Mouse (Mus musculus) midbrain, embryonic 15.5 days (tissue): ENCODE results near the gene Abhd15. TPM values are rescaled to one million over a fixed set of nuclear protein-coding genes. Genes with fewer than 3 reads are reported as not detected.
"Not testable (repeated sequence)": the region's sequence is repeated elsewhere in the genome, so short reads cannot be mapped to it uniquely, and the experiment has no call there.

ENCODE experiments used
- ATAC-seq: fragments of 200-750 bp; cut with Nextera tagmentation; replicated peaks from 2 replicates; pipeline ENCODE4 v1.8.0; 2017; ENCODE audit warnings: moderate TSS enrichment
- H3K27ac ChIP-seq: fragments of 300-500 bp; sonication (generic); 2 replicates; pipeline ENCODE4 v1.5.1; 2015; ENCODE audit warnings: mild to moderate bottlenecking, inconsistent platforms
- H3K27me3 ChIP-seq: fragments of 300-500 bp; sonication (generic); replicated peaks from 2 replicates; pipeline ENCODE4 v1.6.1; 2015; ENCODE audit warnings: inconsistent platforms
- H3K36me3 ChIP-seq: fragments of 300-500 bp; sonication (generic); replicated peaks from 2 replicates; pipeline ENCODE4 v1.6.1; 2015; ENCODE audit warnings: inconsistent platforms
- H3K4me1 ChIP-seq: fragments of 300-500 bp; sonication (generic); 2 replicates; pipeline ENCODE4 v1.6.1; 2015; ENCODE audit warnings: inconsistent platforms
- H3K4me2 ChIP-seq: fragments of 300-500 bp; sonication (generic); 2 replicates; pipeline ENCODE4 v1.6.1; 2015; ENCODE audit warnings: inconsistent platforms, mild to moderate bottlenecking, moderate library complexity
- H3K4me3 ChIP-seq: fragments of 300-500 bp; sonication (generic); 2 replicates; pipeline ENCODE4 v1.5.1; 2015; ENCODE audit warnings: mild to moderate bottlenecking, inconsistent platforms
- H3K9ac ChIP-seq: fragments of 300-500 bp; sonication (generic); 2 replicates; pipeline ENCODE4 v1.6.1; 2015; ENCODE audit warnings: mild to moderate bottlenecking, inconsistent platforms
- H3K9me3 ChIP-seq: fragments of 300-500 bp; sonication (generic); 2 replicates; pipeline ENCODE4 v1.6.1; 2016; ENCODE audit warnings: inconsistent platforms
- WGBS: fragments of 180-500 bp; shearing (Covaris S2); methylation state at CpG from one replicate; pipeline ENCODE4 v1.1.7; 2015; ENCODE audit warnings: mixed read lengths; 5-methylcytosine and 5-hydroxymethylcytosine counted together
- polyA plus RNA-seq: library from polyadenylated mRNA; unstranded; fragments of >200 nt; fragmentation: Nextera tagmentation; extraction: Ambion mirVana; gene quantifications from 2 replicates; pipeline ENCODE4 v1.2.1, GENCODE M21; 2015

Abhd15 gene
- polyA plus RNA-seq, 1 experiment from 2014 or later, result 2.2 TPM

GRCm38 (mm10) chr11:77516553-77517425 lies 1.9 kb downstream of the Abhd15 start:
- H3K27ac ChIP-seq, result no peak overlapping the region
- H3K4me2 ChIP-seq, result no peak overlapping the region
- H3K9me3 ChIP-seq, result no peaks in the 10 kb centered on the region
- H3K27me3 ChIP-seq, result peaks cover 18% of the 10 kb centered on the region
- peaks cover 42% of the 10 kb centered on the region for H3K4me1 ChIP-seq
- H3K9ac ChIP-seq, result no peak overlapping the region
- 55% methylated on average over 5 of the region's 5 CpGs for WGBS
- no peak overlapping the region for H3K4me3 ChIP-seq
- H3K36me3 ChIP-seq, result no peaks in the 10 kb centered on the region
- no peak for ATAC-seq

- no peaks in the 10 kb centered on the region for H3K36me3 ChIP-seq
- peaks cover 18% of the 10 kb centered on the region for H3K27me3 ChIP-seq
- H3K9ac ChIP-seq, result no peak overlapping the region
- no peaks in the 10 kb centered on the region for H3K9me3 ChIP-seq
- 81% methylated on average over 27 of the region's 27 CpGs for WGBS
- no peak overlapping the region for H3K27ac ChIP-seq
- H3K4me3 ChIP-seq, result no peak overlapping the region
- H3K4me2 ChIP-seq, result no peak overlapping the region
- no peak for ATAC-seq
- peaks cover 37% of the 10 kb centered on the region for H3K4me1 ChIP-seq
These were observed 3.3 kb downstream of the Abhd15 start for GRCm38 (mm10) chr11:77518051-77518798.

- H3K27ac ChIP-seq, result no peak within 1 kb of the TSS
These were observed 4.1 kb downstream of the Abhd15 start, which contains the start of gene Gm10392 for GRCm38 (mm10) chr11:77519043-77519442. Gene Gm10392 (minus strand): TSS chr11:77519198.

GRCm38 (mm10) chr11:77520601-77521529 lies 5.9 kb downstream of the Abhd15 start:
- Histone ChIP-seq H3K27ac (no peak overlapping the region), H3K36me3 (no peaks in the 10 kb centered on the region), H3K4me3 (no peak overlapping the region), H3K9me3 (no peaks in the 10 kb centered on the region), H3K27me3 (peaks cover 9% of the 10 kb centered on the region), H3K4me1 (peaks cover 12% of the 10 kb centered on the region), H3K4me2 (no peak overlapping the region), H3K9ac (no peak overlapping the region)
- ATAC-seq, result no peak
- WGBS, result 46% methylated on average over 5 of the region's 5 CpGs

More at GRCm38 (mm10) chr11:77519043-77519442, 4.1 kb downstream of the Abhd15 start, which contains the start of gene Gm10392:
- Histone ChIP-seq H3K4me1 (peaks cover 30% of the 10 kb centered on the region), H3K4me2 (no peak within 1 kb of the TSS), H3K9ac (no peak within 1 kb of the TSS), H3K27me3 (peaks cover 18% of the 10 kb centered on the region), H3K9me3 (no peaks in the 10 kb centered on the region), H3K36me3 (no peaks in the 10 kb centered on the region), H3K4me3 (no peak within 1 kb of the TSS)
- 80% methylated on average over 5 of the region's 5 CpGs for WGBS
- ATAC-seq, result no peak

GRCm38 (mm10) chr11:77525804-77526486 lies 11.0 kb downstream of the Abhd15 start:
- Histone ChIP-seq H3K4me1 (no peaks in the 10 kb centered on the region), H3K27ac (no peak overlapping the region), H3K9me3 (no peaks in the 10 kb centered on the region), H3K27me3 (no peaks in the 10 kb centered on the region), H3K4me2 (no peak overlapping the region), H3K4me3 (no peak overlapping the region), H3K36me3 (no peaks in the 10 kb centered on the region), H3K9ac (no peak overlapping the region)
- ATAC-seq, result no peak
- 72% methylated on average over 3 of the region's 3 CpGs for WGBS

- not testable (repeated sequence) for H3K4me2 ChIP-seq, H3K27me3 ChIP-seq, H3K27ac ChIP-seq, ATAC-seq, H3K36me3 ChIP-seq, H3K9me3 ChIP-seq, H3K4me1 ChIP-seq, H3K9ac ChIP-seq, H3K4me3 ChIP-seq
- WGBS, result 87% methylated on average over 3 of the region's 3 CpGs
These were observed 13.5 kb downstream of the Abhd15 start for GRCm38 (mm10) chr11:77528420-77528819.

- no peak overlapping the region for H3K4me2 ChIP-seq
- WGBS, result 88% methylated on average over 3 of the region's 3 CpGs
- H3K4me3 ChIP-seq, result no peak overlapping the region
- no peaks in the 10 kb centered on the region for H3K36me3 ChIP-seq
- no peaks in the 10 kb centered on the region for H3K9me3 ChIP-seq
- H3K27me3 ChIP-seq, result no peaks in the 10 kb centered on the region
- no peak overlapping the region for H3K9ac ChIP-seq
- H3K4me1 ChIP-seq, result no peaks in the 10 kb centered on the region
- no peak for ATAC-seq
- H3K27ac ChIP-seq, result no peak overlapping the region
These were observed 14.7 kb downstream of the Abhd15 start for GRCm38 (mm10) chr11:77529644-77530043.

- Histone ChIP-seq H3K4me1 (no peaks in the 10 kb centered on the region), H3K9ac (no peak overlapping the region), H3K27me3 (no peaks in the 10 kb centered on the region), H3K36me3 (no peaks in the 10 kb centered on the region; the same call in 1 of the 2 replicates), H3K9me3 (no peaks in the 10 kb centered on the region), H3K27ac (no peak overlapping the region), H3K4me3 (no peak overlapping the region), H3K4me2 (no peak overlapping the region)
- ATAC-seq, result no peak
- 94% methylated on average over 2 of the region's 2 CpGs for WGBS
These were observed 15.9 kb downstream of the Abhd15 start for GRCm38 (mm10) chr11:77530862-77531261.

GRCm38 (mm10) chr11:77532202-77532846 lies 17.4 kb downstream of the Abhd15 start:
- H3K27me3 ChIP-seq, result no peaks in the 10 kb centered on the region
- no peak overlapping the region for H3K4me3 ChIP-seq
- no peak overlapping the region for H3K27ac ChIP-seq
- no peak overlapping the region for H3K4me2 ChIP-seq
- H3K9ac ChIP-seq, result no peak overlapping the region
- 91% methylated on average over 4 of the region's 4 CpGs for WGBS
- no peaks in the 10 kb centered on the region for H3K9me3 ChIP-seq
- H3K4me1 ChIP-seq, result no peaks in the 10 kb centered on the region
- H3K36me3 ChIP-seq, result peaks cover 6% of the 10 kb centered on the region; the same call in 1 of the 2 replicates
- no peak for ATAC-seq

- Histone ChIP-seq H3K4me2 (no peak overlapping the region), H3K4me3 (no peak overlapping the region), H3K4me1 (no peaks in the 10 kb centered on the region), H3K27me3 (no peaks in the 10 kb centered on the region), H3K9ac (no peak overlapping the region), H3K36me3 (peaks cover 51% of the 10 kb centered on the region), H3K27ac (no peak overlapping the region), H3K9me3 (no peaks in the 10 kb centered on the region)
- WGBS, result 94% methylated on average over 7 of the region's 7 CpGs
- no peak for ATAC-seq
These were observed 30.3 kb downstream of the Abhd15 start for GRCm38 (mm10) chr11:77545261-77545660.

- Histone ChIP-seq H3K9me3 (no peaks in the 10 kb centered on the region), H3K4me3 (no peak overlapping the region), H3K27ac (no peak overlapping the region), H3K9ac (no peak overlapping the region), H3K4me2 (no peak overlapping the region), H3K27me3 (no peaks in the 10 kb centered on the region), H3K4me1 (no peaks in the 10 kb centered on the region), H3K36me3 (peaks cover 18% of the 10 kb centered on the region; the same call in 1 of the 2 replicates)
- no peak for ATAC-seq
- 76% methylated on average over 3 of the region's 3 CpGs for WGBS
These were observed 70.3 kb downstream of the Abhd15 start for GRCm38 (mm10) chr11:77585201-77585600.
